Mouse (Mus musculus) lung, embryonic 16.5 days (tissue): ENCODE results near the gene Pdpr. TPM values are rescaled to one million over a fixed set of nuclear protein-coding genes. Genes with fewer than 3 reads are reported as not detected.
"Not testable (repeated sequence)": the region's sequence is repeated elsewhere in the genome, so short reads cannot be mapped to it uniquely, and the experiment has no call there.

Source experiments
- ATAC-seq: fragments of 200-750 bp; cut with Nextera tagmentation; 2 replicates; pipeline ENCODE4 v1.8.0; 2017; ENCODE audit warnings: low read depth, mild to moderate bottlenecking, moderate library complexity
- H3K27ac ChIP-seq: fragments of 300-500 bp; sonication (generic); 2 replicates; pipeline ENCODE4 v1.5.1; 2014; ENCODE audit warnings: mild to moderate bottlenecking, control low read depth, low read length
- H3K27me3 ChIP-seq: fragments of 300-500 bp; sonication (generic); 2 replicates; pipeline ENCODE4 v1.6.1; 2014; ENCODE audit warnings: low read depth, low read length, mixed read lengths; ENCODE audit not compliant: control insufficient read depth, insufficient read depth
- H3K36me3 ChIP-seq: fragments of 300-500 bp; sonication (generic); 2 replicates; pipeline ENCODE4 v1.6.1; 2014; ENCODE audit warnings: low read length; ENCODE audit not compliant: control insufficient read depth, insufficient read depth
- H3K4me1 ChIP-seq: fragments of 300-500 bp; sonication (generic); replicated peaks from 2 replicates; pipeline ENCODE4 v1.6.1; 2014; ENCODE audit warnings: low read length, mixed read lengths; ENCODE audit not compliant: control insufficient read depth, insufficient read depth
- H3K4me2 ChIP-seq: fragments of 300-500 bp; sonication (generic); 2 replicates; pipeline ENCODE4 v1.6.1; 2014; ENCODE audit warnings: low read depth, low read length, control low read depth
- H3K4me3 ChIP-seq: fragments of 300-500 bp; sonication (generic); 2 replicates; pipeline ENCODE4 v1.5.1; 2014; ENCODE audit warnings: mild to moderate bottlenecking, low read length, control low read depth
- H3K9ac ChIP-seq: fragments of 300-500 bp; sonication (generic); 2 replicates; pipeline ENCODE4 v1.6.1; 2014; ENCODE audit warnings: low read length, control low read depth
- H3K9me3 ChIP-seq: fragments of 300-500 bp; sonication (generic); 2 replicates; pipeline ENCODE4 v1.6.1; 2016; ENCODE audit warnings: low read length; ENCODE audit not compliant: control insufficient read depth
- WGBS: fragments of 180-500 bp; shearing (Covaris S2); extraction: QIAGEN DNeasy Blood & Tissue Kit; methylation state at CpG from one replicate; pipeline ENCODE4 v1.1.7; 2014; 5-methylcytosine and 5-hydroxymethylcytosine counted together
- polyA plus RNA-seq: library from polyadenylated mRNA; unstranded; fragments of >200 nt; fragmentation: Nextera tagmentation; extraction: Ambion mirVana; gene quantifications from 2 replicates; pipeline ENCODE4 v1.2.1, GENCODE M21; 2015

The Pdpr gene
- polyA plus RNA-seq, 1 experiment from 2014 or later = 9.6 TPM

DNA sequence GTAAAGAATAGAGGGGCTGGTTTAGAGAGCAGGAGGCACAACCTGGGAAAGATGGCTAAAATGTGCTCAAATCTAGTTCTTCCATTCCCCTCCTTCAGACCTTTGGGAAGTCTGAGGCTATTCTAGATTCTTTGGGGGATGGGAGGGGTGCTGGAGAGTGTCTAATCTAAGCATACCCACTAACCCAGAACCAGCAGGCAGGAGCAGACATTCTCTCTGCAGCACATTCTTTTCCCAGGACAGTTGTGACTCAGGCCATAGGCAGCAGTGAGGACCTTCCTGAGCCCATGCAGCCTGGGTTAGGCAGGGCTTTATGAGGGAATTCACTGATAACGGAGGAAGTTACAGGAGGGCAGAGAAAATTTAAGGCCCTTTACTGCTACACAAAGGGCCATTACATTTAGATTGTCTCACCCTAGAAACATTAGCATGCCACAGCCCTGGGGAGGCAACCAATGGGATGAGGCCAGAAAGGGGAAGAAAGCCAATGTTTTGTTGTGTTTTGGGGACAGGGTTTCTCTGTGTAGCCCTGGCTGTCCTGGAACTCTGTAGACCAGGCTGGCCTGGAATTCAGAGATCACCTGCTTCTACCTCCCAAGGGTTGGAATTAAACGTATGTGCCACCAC is 35.4 kb upstream of the Pdpr start:
- Histone ChIP-seq H3K27ac (no peak overlapping the region), H3K27me3 (no peaks in the 10 kb centered on the region), H3K4me2 (no peak overlapping the region), H3K4me3 (no peak overlapping the region), H3K4me1 (peaks cover 17% of the 10 kb centered on the region), H3K9me3 (no peaks in the 10 kb centered on the region), H3K36me3 (peaks cover 15% of the 10 kb centered on the region), H3K9ac (no peak overlapping the region)
- 62% methylated on average over 2 of the region's 2 CpGs for WGBS
- no peak for ATAC-seq

DNA sequence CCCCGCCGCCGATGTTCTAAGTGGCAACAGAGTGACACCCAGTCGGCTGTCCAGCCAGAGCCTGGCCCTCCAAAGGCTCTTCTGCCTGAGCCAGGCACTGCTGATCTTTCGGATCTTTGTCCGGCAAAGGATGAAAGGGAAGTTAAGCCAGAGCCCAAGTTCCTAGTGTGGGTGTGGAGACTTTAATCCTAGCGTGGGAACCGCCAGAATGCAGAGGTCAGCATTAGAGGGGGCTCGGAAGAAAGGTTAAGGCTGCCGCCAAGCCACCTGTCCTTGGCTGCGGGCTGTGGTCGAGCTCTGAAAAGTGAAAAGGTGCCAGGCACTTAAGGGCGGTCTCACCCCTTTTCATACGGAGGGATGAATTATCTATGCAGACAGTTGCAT is 32.8 kb upstream of the Pdpr start:
- H3K27me3 ChIP-seq = no peaks in the 10 kb centered on the region
- no peaks in the 10 kb centered on the region for H3K9me3 ChIP-seq
- H3K36me3 ChIP-seq = no peaks in the 10 kb centered on the region
- H3K4me1 ChIP-seq = peaks cover 17% of the 10 kb centered on the region
- under 1% methylated on average over 14 of the region's 14 CpGs for WGBS
- peak overlapping the region; percentile 62 for H3K9ac ChIP-seq
- peak; percentile 0; the same call in 1 of the 2 replicates for ATAC-seq
- H3K4me3 ChIP-seq = peak overlapping the region; percentile 67
- no peak overlapping the region for H3K27ac ChIP-seq
- H3K4me2 ChIP-seq = peak overlapping the region; percentile 64

DNA sequence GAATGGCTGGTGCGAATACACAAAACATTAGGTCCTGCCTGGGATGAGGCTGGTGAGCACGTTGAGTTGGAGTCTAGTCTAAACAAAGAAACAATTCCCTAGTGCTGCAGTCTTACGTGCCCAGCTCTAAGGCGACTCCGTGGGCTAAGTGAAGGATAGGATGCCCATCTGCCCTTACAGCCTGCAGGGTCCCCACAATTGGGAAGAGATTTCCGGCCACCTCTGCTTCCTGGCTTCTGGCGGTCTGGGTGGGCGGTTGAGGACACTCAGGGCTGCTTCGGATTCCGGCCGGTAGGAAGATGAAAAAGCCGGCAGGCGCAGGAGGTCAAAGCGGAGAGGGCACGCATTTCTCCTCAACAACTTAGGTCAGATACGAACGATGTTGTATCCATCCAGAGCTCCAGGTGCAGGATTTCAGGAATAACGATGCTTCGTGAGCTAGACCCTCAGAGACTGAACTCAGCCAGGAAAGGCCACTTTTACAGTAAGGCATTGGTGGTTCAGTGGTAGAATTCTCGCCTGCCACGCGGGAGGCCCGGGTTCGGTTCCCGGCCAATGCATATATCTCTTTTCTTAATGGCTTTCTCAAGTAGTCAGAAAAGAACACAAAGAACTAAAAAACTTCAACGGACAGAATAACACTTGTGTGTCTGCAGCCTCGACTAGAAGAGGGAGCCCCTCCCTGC is 32.2 kb upstream of the Pdpr start:
- under 1% methylated on average over 27 of the region's 27 CpGs for WGBS
- Histone ChIP-seq H3K9ac (peak overlapping the region; percentile 62), H3K9me3 (no peaks in the 10 kb centered on the region), H3K4me3 (peak overlapping the region; percentile 67), H3K27ac (no peak overlapping the region), H3K4me2 (peak overlapping the region; percentile 64), H3K4me1 (peaks cover 14% of the 10 kb centered on the region), H3K27me3 (no peaks in the 10 kb centered on the region), H3K36me3 (no peaks in the 10 kb centered on the region)
- peak; percentile 88 for ATAC-seq

DNA sequence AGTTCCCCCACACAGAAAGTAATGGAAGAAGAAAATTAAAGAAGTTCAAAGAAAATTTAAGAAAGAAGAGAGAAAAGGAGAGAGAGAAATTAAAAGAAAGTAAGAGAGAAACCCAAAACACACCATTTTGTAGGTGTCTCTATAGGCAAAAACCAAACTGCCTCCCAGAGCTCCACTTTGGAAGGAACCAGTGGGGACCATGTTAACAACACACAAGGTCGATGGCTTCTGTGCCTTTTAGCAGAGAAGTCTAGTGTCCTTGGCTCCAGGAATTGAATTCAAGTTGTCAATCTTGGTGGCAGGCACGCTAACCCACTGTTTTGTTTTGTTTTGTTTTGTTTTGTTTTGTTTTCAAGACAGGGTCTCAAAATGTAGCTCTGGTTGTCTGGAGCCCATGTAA is 31.5 kb upstream of the Pdpr start:
- Histone ChIP-seq H3K36me3 (no peaks in the 10 kb centered on the region), H3K4me3 (peak overlapping the region; percentile 67; the same call in 1 of the 2 replicates), H3K27me3 (no peaks in the 10 kb centered on the region), H3K9me3 (no peaks in the 10 kb centered on the region), H3K27ac (no peak overlapping the region), H3K9ac (no peak overlapping the region; the same call in 1 of the 2 replicates), H3K4me2 (peak overlapping the region; percentile 64), H3K4me1 (peaks cover 7% of the 10 kb centered on the region)
- WGBS = 55% methylated on average over 2 of the region's 2 CpGs
- no peak for ATAC-seq

DNA sequence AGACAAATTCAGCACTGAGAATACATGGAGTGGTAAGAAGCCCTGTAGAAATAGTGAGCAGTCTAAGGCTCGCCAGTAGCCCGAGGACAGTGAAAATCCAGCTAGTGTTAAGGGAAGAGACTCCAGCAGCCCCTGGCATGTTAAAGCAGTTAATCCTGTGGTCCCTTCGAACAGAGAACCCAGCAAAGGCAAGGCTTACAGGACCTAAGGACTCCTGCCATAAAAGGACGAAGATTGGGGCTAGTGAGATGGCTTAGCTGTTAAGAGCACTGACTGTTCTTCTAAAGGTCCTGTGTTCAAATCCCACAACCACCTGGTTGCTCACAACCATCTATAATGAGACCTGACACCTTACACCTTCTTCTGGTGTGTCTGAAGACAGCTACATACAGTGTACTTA is 28.1 kb upstream of the Pdpr start:
- H3K4me2 ChIP-seq = no peak overlapping the region
- no peak for ATAC-seq

DNA sequence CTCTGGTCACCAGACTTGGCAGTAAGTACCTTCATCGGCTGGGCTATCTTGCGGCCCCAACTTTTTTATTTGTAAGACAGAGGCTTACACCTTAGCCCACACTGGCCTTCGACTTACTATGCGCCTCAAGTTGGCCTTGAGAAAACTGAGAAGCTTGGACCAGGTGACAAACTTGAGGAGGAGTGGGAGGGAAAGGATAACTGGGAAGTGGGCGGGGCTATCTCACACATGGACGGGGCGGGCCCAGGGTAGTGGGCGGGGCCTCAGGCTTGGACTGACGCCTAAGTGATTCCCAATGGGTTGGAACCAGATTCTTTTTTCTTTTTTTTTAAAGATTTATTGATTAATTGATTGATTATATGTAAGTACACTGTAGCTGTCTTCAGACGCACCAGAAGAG is 27.0 kb upstream of the Pdpr start:
- no peak overlapping the region for H3K9ac ChIP-seq
- no peak overlapping the region for H3K4me3 ChIP-seq
- H3K36me3 ChIP-seq = no peaks in the 10 kb centered on the region
- no peak overlapping the region for H3K27ac ChIP-seq
- H3K9me3 ChIP-seq = no peaks in the 10 kb centered on the region
- H3K4me2 ChIP-seq = no peak overlapping the region
- ATAC-seq = no peak
- no peaks in the 10 kb centered on the region for H3K4me1 ChIP-seq
- WGBS = 30% methylated on average over 10 of the region's 10 CpGs
- no peaks in the 10 kb centered on the region; the same call in 1 of the 2 replicates for H3K27me3 ChIP-seq

More for the DNA sequence above, 28.1 kb upstream of the Pdpr start:
- H3K27ac ChIP-seq = no peak overlapping the region
- H3K4me3 ChIP-seq = no peak overlapping the region
- H3K27me3 ChIP-seq = no peaks in the 10 kb centered on the region; the same call in 1 of the 2 replicates
- H3K9ac ChIP-seq = no peak overlapping the region
- H3K36me3 ChIP-seq = no peaks in the 10 kb centered on the region
- WGBS = 66% methylated on average over 4 of the region's 4 CpGs
- no peaks in the 10 kb centered on the region for H3K9me3 ChIP-seq
- peaks cover 1% of the 10 kb centered on the region; the same call in 1 of the 2 replicates for H3K4me1 ChIP-seq

DNA sequence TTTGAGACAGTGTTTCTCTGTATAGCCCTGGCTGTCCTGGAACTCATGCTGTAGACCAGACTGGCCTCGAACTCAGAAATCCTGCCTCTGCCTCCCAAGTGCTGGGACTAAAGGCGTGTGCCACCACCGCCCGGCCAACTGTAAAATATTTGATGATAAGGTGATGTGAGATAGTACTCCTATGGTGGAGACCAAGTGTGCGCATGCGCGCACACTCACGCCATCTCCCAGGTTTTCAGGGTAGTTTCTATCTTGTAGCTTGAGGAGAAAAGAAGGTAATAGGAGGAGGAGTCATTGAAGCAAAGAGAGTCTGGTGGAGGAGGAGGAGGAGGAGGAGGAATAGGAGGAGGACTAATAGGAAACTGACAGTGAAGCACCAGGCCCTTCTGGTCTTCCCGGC is 25.8 kb upstream of the Pdpr start:
- WGBS = 84% methylated on average over 9 of the region's 9 CpGs
- H3K27ac ChIP-seq, H3K4me2 ChIP-seq, ATAC-seq, H3K36me3 ChIP-seq, H3K27me3 ChIP-seq, H3K9me3 ChIP-seq, H3K9ac ChIP-seq, H3K4me3 ChIP-seq, H3K4me1 ChIP-seq: not testable (repeated sequence)

DNA sequence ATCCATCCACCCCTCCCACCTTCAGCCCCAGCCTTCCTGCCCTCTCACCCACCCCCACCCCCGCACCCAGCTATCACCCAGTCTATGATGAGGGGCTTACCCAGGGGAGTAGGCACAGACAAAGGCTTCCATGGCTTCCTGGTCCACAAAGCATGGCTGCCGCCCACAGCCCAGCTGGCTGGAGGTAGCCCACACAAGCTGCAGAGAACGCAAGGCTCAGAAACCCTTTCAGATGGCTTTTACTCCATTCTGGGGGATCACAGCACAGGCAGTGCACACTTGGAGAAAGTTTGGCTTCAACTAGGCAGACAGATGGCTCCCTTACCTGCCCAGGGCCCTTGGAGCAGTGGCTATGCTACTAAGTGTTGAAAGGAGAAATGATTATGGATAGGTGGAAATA is 18.5 kb upstream of the Pdpr start:
- Histone ChIP-seq H3K9me3 (no peaks in the 10 kb centered on the region), H3K4me3 (no peak overlapping the region), H3K4me1 (no peaks in the 10 kb centered on the region), H3K27me3 (no peaks in the 10 kb centered on the region), H3K36me3 (no peaks in the 10 kb centered on the region), H3K9ac (no peak overlapping the region), H3K27ac (no peak overlapping the region), H3K4me2 (no peak overlapping the region)
- 74% methylated on average over 3 of the region's 3 CpGs for WGBS
- ATAC-seq = no peak

DNA sequence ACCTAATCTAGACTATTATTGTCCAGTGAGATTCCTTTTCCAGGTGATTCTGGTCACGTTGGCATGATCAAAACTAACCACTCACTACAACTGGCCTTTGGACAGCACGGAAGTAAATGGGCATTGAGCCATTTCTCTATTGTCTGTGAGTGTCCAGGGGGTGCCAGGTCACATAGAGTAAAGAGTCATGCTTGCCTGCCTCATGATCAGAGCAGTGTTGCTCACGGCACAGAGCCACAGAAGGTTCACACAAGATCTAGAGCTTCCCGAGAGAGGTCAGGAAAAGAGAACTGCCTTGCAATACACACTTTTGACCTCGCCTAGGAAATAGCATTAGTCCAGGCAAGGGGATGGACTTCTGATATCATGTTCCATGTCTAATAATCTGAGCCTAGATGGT is 15.0 kb upstream of the Pdpr start:
- 60% methylated on average over 5 of the region's 5 CpGs for WGBS
- no peak for ATAC-seq

More for the DNA sequence above, 15.0 kb upstream of the Pdpr start:
- Histone ChIP-seq H3K4me3 (no peak overlapping the region), H3K4me2 (no peak overlapping the region), H3K27ac (no peak overlapping the region), H3K9ac (no peak overlapping the region), H3K4me1 (peaks cover 4% of the 10 kb centered on the region; the same call in 1 of the 2 replicates), H3K36me3 (no peaks in the 10 kb centered on the region), H3K9me3 (no peaks in the 10 kb centered on the region), H3K27me3 (no peaks in the 10 kb centered on the region)
